8 mouse cellular contexts compared by ENCODE assay signal in genomic region chr12:25097210-25098160, GRCm38 (mm10). TPM values are rescaled to one million over a fixed set of nuclear protein-coding genes. Genes with fewer than 3 reads are reported as not detected.
A peak's percentile ranks its signal among the peaks of the same experiment; 100 is the strongest.
DNase-seq lines count a peak whose midpoint lies in the region; ATAC-seq and TF ChIP-seq lines count a peak whose summit lies in the region.

No protein-coding gene starts in this region.

- peaks cover 64% of the 10 kb centered on the region for H3K27me3 ChIP-seq in megakaryocyte, embryonic 14.5 days (replicated peaks)
- H3K27me3 ChIP-seq in forebrain, postnatal 0 days (ENCODE audit: insufficient read depth, low read length): no peaks in the 10 kb centered on the region
- H3K27me3 ChIP-seq in intestine, embryonic 15.5 days (replicated peaks): no peaks in the 10 kb centered on the region
- no peaks in the 10 kb centered on the region for H3K27me3 ChIP-seq in limb, embryonic 15.5 days
- H3K27me3 ChIP-seq in neural tube, embryonic 12.5 days (replicated peaks): no peaks in the 10 kb centered on the region

- peaks cover 3% of the 10 kb centered on the region; the same call in 1 of the 2 replicates for H3K9me3 ChIP-seq in megakaryocyte, embryonic 14.5 days
- no peaks in the 10 kb centered on the region for H3K9me3 ChIP-seq in forebrain, postnatal 0 days (ENCODE audit: low read length)
- H3K9me3 ChIP-seq in intestine, embryonic 15.5 days: no peaks in the 10 kb centered on the region
- H3K9me3 ChIP-seq in limb, embryonic 15.5 days: no peaks in the 10 kb centered on the region
- H3K9me3 ChIP-seq in neural tube, embryonic 12.5 days: no peaks in the 10 kb centered on the region

- peak overlapping the region; percentile 92 for H3K27ac ChIP-seq in forebrain, postnatal 0 days (ENCODE audit: low read depth, low read length)
- H3K27ac ChIP-seq in intestine, embryonic 15.5 days: peak overlapping the region; percentile 97
- H3K27ac ChIP-seq in limb, embryonic 15.5 days: peak overlapping the region; percentile 97
- H3K27ac ChIP-seq in neural tube, embryonic 12.5 days: peak overlapping the region; percentile 91

- H3K4me3 ChIP-seq in megakaryocyte, embryonic 14.5 days (replicated peaks): peak overlapping the region; percentile 91
- peak overlapping the region; percentile 69 for H3K4me3 ChIP-seq in forebrain, postnatal 0 days (ENCODE audit: low read depth, low read length)
- peak overlapping the region; percentile 52 for H3K4me3 ChIP-seq in intestine, embryonic 15.5 days (replicated peaks)
- H3K4me3 ChIP-seq in limb, embryonic 15.5 days: peak overlapping the region; percentile 78
- no peak overlapping the region for H3K4me3 ChIP-seq in neural tube, embryonic 12.5 days

- no peak for ATAC-seq in megakaryocyte, adult 5-6 weeks (ENCODE audit: poor library complexity, severe bottlenecking)
- ATAC-seq in forebrain, postnatal 0 days: no peak
- ATAC-seq in intestine, embryonic 15.5 days: peak; percentile 17
- ATAC-seq in limb, embryonic 15.5 days (ENCODE audit: insufficient number of reproducible peaks, low FRiP score, low TSS enrichment, low read depth): no peak
- no peak for ATAC-seq in neural tube, embryonic 12.5 days (ENCODE audit: low FRiP score, low read depth)
- no peak for ATAC-seq in inflammation-experienced regulatory T-cells, adult 6 months

- H3K36me3 ChIP-seq in megakaryocyte, embryonic 14.5 days (replicated peaks; ENCODE audit: low read length): peaks cover 8% of the 10 kb centered on the region
- H3K36me3 ChIP-seq in forebrain, postnatal 0 days (ENCODE audit: insufficient read depth): no peaks in the 10 kb centered on the region
- H3K36me3 ChIP-seq in intestine, embryonic 15.5 days: no peaks in the 10 kb centered on the region
- no peaks in the 10 kb centered on the region for H3K36me3 ChIP-seq in limb, embryonic 15.5 days
- H3K36me3 ChIP-seq in neural tube, embryonic 12.5 days: no peaks in the 10 kb centered on the region

- peak; percentile 8 to 28 for DNase-seq in cerebellum, adult 18-20 months
- DNase-seq in forebrain, postnatal 0 days: peak; percentile 72

- H3K4me2 ChIP-seq in forebrain, postnatal 0 days (ENCODE audit: low read depth): peak overlapping the region; percentile 95
- H3K4me2 ChIP-seq in intestine, embryonic 15.5 days (replicated peaks): peak overlapping the region; percentile 90
- peak overlapping the region; percentile 82 for H3K4me2 ChIP-seq in limb, embryonic 15.5 days
- peak overlapping the region; percentile 96 for H3K4me2 ChIP-seq in neural tube, embryonic 12.5 days (replicated peaks)

- H3K9ac ChIP-seq in forebrain, postnatal 0 days: peak overlapping the region; percentile 71
- peak overlapping the region; percentile 56 for H3K9ac ChIP-seq in intestine, embryonic 15.5 days
- peak overlapping the region; percentile 33; the same call in 1 of the 2 replicates for H3K9ac ChIP-seq in limb, embryonic 15.5 days
- H3K9ac ChIP-seq in neural tube, embryonic 12.5 days: 0 out of 2 replicates have a peak overlapping the region, but pooled peaks have one; percentile 33

- 0 out of 2 replicates have a peak, but pooled peaks have one; percentile 15 for TF ChIP-seq CTCF in forebrain, postnatal 0 days (IDR thresholded peaks at IDR 0.05; ENCODE audit: low read depth)

- WGBS in forebrain, postnatal 0 days: 4% methylated on average over 28 of the region's 28 CpGs
- 4% methylated on average over 28 of the region's 28 CpGs for WGBS in intestine, embryonic 15.5 days
- 4% methylated on average over 28 of the region's 28 CpGs for WGBS in limb, embryonic 15.5 days
- 2% methylated on average over 28 of the region's 28 CpGs for WGBS in neural tube, embryonic 12.5 days

- peaks cover 80% of the 10 kb centered on the region for H3K4me1 ChIP-seq in megakaryocyte, embryonic 14.5 days
- H3K4me1 ChIP-seq in forebrain, postnatal 0 days (ENCODE audit: insufficient read depth): peaks cover 29% of the 10 kb centered on the region
- peaks cover 24% of the 10 kb centered on the region for H3K4me1 ChIP-seq in intestine, embryonic 15.5 days (replicated peaks)
- H3K4me1 ChIP-seq in limb, embryonic 15.5 days: peaks cover 51% of the 10 kb centered on the region
- peaks cover 63% of the 10 kb centered on the region for H3K4me1 ChIP-seq in neural tube, embryonic 12.5 days

RNA-seq across cellular contexts. Expression of gene Id2, which starts 0.5 kb away (rescaled TPM):
- polyA plus RNA-seq in megakaryocyte, embryonic 14.5 days (2012; ENCODE audit: insufficient read depth, low replicate concordance): 8.1 TPM in 1 of 2 replicates, not detected in the other
- 188 and 198 TPM in 2 replicates for total RNA-seq in megakaryocyte, adult 5-6 weeks (2015)
- 96.7 and 108 TPM in 2 replicates for total RNA-seq in megakaryocyte, adult 5-6 weeks (2017)
- total RNA-seq in forebrain, postnatal 0 days (2014; rRNA removed): 239 and 261 TPM in 2 replicates
- 515 and 851 TPM in 2 replicates for polyA plus RNA-seq in forebrain, postnatal 0 days (2015; fragmentation: Nextera tagmentation; extraction: Ambion mirVana)
- polyA plus RNA-seq in intestine, embryonic 15.5 days (2015; fragmentation: Nextera tagmentation; extraction: Ambion mirVana): 360 and 449 TPM in 2 replicates
- polyA plus RNA-seq in limb, embryonic 15.5 days (2015; fragmentation: Nextera tagmentation; extraction: Ambion mirVana): 265 and 283 TPM in 2 replicates
- 203 and 211 TPM in 2 replicates for polyA plus RNA-seq in neural tube, embryonic 12.5 days (2016; fragmentation: Nextera tagmentation; extraction: Ambion mirVana)
- 1,000 to 10,000 TPM in 1 of 3 experiments, 100 to 1,000 TPM in 2; 414 to 1,496 (median 414) TPM for polyA plus RNA-seq in inflammation-experienced regulatory T-cells, adult 6 months (2017; shearing (Covaris generic))

Comparison
In these comparisons a context has a peak if more than half of its experiments do, and no peak if none do; other contexts are left out.
1. RNA of gene Id2, which starts 0.5 kb away (polyA plus RNA-seq): 515 to 851 TPM in forebrain, postnatal 0 days, 360 to 449 TPM in intestine, embryonic 15.5 days, 414 to 1,496 TPM in inflammation-experienced regulatory T-cells, adult 6 months, 265 to 283 TPM in limb, embryonic 15.5 days and 203 to 211 TPM in neural tube, embryonic 12.5 days; 8.1 TPM in megakaryocyte, embryonic 14.5 days; every median in the first group is over 10 times any median in the second.
2. Peak in every context shown above with its lines, with median percentiles within 50 percentile points of each other: H3K27ac ChIP-seq, H3K4me2 ChIP-seq and H3K9ac ChIP-seq.